Mouse (Mus musculus) spleen, adult 2 months (tissue): ENCODE data around the gene Isg20.

Experiments used
- CTCF ChIP-seq: fragments of 200-500 bp; IDR thresholded peaks from 2 replicates; pipeline ENCODE4 v1.5.1; 2011; ENCODE audit warnings: mild to moderate bottlenecking, inconsistent platforms; ENCODE audit not compliant: insufficient read depth, insufficient read length, insufficient replicate concordance; ENCODE audit errors: extremely low read depth
- POLR2A ChIP-seq: fragments of 200-500 bp; IDR thresholded peaks from 2 replicates; pipeline ENCODE4 v1.6.1; 2011; ENCODE audit warnings: low read depth, low read length, inconsistent platforms

DNA sequence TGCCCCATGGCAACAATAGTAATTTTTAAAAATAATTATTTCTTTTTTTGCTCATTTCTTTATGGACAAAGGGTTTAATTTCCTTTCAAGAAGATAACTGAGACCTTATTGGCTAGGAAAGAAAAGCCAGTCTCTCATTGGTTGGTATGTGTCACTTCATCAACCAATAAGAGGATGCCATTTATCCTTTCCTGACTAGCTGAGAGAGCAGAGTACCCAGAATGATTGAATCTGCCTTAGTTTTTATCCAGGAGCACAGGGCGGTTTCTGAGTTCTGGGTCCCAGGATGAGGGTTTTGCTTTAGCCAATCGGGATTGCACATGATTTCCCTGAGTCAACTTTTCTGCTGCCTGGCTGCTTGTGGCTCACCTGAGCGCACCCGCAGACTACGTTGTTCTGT, 27.8 kb upstream of the Isg20 start:
- TF ChIP-seq POLR2A (no peak), CTCF (no peak)
